Mouse (Mus musculus) NIH3T3 (cell line): ENCODE results near the gene Eif6.

ENCODE experiments used
- DNase-seq: peaks from one replicate; pipeline ENCODE4 v3.0.0-alpha.2; 2012; ENCODE audit warnings: low read depth

Eif6 gene

DNA sequence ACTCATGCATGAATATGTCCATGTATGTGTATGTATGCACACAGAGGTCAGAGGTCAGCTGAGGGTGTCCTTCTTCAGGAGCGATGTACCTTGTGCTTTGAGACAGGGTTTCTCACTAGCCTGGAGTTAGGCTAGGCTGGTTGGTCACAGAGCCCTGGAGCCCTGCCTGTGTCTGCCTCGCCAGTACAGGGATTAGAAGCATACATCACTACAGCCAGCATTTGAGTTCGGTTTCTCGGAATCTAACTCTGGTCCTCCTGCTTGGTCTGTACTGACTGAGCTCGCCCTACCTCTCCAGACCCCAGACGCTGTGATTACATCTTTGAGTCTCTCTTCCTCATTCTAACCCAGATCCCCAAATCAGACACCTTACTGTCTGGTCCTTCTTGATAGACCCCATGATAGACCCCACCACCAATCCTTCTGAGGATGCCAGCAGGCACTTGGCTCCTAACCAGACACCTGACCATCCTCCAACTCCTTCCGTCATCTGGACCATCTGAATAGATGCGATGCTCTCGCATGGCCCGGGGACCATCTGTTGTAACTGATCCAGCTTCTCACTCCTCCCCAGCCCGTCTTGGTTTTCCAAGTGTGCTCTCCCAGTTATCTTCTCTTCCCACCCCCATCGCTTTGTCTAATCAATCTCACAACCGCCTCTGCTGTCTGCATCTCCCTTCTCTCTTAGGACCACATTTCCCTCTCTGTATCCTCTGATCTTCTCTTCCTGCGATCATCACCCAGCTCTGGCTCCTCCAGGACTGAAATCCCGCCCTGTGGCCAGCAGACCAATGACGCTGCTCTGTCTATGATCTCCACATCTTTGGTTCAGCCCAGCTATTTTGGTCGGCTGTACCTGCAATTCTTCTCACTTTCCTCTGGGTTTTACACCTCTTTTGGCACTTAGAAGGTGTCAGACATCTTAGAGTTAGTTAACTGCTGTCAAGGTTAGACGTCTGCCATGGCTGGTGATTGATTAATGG is 38.5 kb downstream of the Eif6 start:
- no peak for DNase-seq

DNA sequence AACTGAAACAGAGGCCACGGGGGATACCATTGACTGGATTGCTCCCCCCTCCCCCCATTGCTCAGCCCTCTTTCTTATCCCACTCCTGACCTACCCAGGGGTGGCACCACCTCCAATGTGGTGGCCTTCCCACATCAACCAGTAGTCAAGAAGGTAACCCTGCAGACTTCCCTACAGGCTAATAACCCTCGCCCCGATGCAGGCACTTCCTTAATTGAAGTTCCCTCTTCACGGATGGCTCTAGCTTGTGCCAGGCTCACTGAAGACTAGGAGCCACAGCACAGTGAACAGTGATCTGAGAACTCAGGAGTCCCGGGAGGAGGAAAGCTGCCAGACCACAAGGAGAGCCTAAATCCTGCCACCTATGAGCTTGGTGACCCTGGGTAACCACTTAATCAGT is 39.8 kb downstream of the Eif6 start:
- no peak for DNase-seq

DNA sequence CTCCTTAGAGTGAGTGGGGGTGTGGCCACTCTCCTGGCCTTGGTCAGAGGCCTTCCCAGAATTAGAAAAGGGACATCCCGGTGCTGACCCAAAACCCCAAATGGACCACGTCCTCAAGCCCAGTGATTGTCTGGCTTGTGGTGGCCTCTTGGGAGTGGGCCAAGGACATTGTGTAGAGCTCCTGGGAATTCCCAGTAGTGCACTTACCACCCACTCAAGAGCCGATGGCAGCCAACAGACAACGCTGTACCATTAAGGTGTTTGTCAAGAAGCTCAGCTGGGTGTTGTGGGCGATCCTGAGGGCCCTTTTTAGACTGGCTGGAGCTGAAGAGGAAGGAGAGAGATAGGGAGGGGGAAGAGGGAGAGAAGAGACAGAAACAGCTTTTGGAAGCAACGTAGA is 42.2 kb downstream of the Eif6 start:
- no peak for DNase-seq

DNA sequence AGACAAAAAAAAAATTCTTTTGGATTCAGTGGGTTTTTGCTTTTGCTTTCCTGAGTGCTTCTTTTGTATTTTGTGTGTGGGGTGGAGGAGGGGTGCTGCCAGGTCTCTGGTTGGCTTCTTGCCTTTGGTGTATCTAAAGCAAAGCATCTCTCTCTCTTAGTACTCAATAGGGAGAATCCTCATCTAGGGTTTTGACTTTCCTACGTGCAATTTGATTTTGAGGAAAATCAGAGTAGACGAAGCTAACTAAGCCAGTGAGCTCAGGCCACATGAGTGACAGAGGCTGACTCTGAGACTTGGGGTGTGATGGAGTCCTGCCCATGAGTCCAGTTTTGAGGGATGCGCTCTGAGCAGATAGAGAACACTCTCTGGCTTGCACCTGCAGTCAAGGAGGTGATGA is 47.2 kb downstream of the Eif6 start:
- no peak for DNase-seq

DNA sequence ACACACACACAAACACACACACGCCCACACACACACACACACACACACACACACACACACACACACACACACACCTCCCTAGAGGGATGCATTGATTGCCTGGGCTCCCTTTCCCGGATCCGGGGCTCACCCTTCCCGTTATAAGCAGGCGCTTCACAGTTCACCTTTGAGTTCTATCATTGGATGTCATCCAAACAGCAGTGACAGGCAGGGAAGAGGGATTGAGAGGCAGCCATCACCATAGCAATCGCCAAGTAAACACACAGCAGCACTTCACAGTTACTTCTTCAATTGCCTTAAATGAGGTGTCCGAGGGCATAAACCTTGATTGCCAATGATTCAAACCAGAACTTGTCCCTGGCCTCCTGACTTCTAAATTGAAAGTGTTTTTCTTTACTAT is 47.7 kb downstream of the Eif6 start:
- no peak for DNase-seq

DNA sequence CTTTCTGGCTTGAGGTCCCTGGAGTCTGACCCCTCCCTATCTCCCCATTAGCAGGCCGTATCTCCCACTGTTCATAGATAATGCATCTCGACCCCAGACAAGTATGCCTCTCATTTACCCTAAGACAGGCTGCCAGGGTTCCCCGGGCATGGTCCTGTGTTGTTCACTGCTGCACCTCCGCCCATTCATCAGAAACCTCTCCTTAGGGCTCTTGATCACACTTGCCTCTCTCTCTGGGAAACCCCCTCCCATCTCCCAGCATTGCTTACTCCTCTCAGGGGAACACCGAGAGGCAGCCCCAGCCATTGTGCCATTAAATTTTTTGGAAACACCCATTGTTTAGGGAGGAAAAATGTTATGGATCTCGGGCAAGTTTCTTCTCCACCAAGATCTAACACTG is 48.7 kb downstream of the Eif6 start:
- no peak for DNase-seq

DNA sequence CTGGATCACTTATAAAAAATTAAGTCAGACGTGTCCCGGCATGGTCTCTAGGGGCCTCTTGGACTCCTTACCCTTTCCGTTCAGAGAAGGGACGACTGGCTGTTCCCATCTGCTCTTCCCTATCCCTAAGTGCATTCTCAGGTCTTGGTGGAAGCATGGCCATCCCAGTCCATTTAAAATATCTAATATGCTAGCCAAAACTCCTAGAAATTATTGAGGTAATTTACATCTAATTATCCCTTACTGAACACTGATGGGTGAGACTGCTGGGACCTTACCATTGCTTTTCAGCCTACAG is 49.1 kb downstream of the Eif6 start:
- no peak for DNase-seq

DNA sequence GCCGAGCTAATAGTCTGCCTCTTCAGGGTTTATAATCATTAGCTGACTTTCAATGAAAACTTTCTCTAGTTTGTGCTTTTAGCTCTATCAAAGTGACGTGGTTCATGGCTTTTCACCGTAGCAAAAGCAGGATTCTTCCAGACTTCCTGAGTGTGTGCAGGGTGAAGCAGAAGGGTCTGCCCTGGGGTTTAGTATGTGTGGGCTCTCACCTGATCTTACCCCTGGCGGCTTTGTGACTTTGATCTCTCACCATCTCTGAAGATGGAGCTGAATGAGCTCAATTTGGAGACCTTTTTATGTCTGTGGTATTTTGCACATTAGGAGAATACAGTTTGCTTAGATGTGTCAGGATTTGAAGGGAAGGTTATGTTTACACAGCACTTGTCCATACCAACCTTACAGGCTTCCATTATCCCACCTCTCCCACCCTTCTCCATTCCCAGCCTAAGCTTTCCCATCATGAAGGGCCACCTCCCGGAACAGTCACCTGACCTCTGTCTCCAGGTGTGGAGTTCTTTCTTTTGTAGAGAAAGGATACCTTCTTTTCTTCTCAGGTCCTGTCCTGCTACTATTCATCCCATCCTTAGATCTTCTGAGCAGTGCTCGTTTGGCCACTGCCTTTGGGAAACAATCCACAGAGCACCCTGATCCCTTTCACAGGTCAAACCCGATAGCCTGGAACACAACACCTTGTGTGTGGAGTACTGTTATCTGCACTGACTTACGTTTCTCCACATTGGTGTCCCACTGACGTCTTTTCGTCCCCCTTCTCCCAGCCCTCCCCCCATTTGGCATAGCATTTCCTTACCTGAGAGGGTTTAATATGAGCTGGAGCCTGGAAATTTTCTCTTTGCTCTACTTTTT is 49.7 kb downstream of the Eif6 start:
- no peak for DNase-seq

DNA sequence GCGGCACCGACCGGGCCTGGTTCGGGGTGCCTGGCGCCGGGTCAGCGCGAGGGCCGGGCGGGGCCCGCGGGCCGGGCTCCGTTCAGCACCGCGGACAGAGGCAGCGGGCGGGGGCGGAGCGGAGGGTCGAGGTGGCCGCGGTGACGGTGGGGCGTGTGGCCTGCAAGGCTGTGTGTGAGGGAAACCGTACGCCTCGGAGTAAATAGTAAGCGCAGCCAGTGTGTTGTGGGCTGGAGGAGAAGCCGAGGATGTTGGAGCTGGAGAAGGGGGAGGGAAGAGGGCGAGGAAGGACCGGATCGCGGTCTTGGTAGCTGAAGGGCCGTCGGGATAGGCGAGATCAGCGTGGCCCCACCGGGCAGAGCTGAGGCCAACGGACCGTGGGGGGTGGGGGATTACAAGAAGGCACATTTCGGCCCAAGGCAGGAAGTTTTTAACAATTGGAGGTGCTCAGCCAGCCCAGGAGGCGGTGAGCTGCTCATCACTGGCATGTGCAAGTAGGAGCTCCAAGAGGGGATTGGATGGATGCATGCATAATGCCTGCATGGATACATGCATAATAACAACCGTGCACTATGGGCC is 51.0 kb downstream of the Eif6 start:
- DNase-seq = peak; percentile 13

DNA sequence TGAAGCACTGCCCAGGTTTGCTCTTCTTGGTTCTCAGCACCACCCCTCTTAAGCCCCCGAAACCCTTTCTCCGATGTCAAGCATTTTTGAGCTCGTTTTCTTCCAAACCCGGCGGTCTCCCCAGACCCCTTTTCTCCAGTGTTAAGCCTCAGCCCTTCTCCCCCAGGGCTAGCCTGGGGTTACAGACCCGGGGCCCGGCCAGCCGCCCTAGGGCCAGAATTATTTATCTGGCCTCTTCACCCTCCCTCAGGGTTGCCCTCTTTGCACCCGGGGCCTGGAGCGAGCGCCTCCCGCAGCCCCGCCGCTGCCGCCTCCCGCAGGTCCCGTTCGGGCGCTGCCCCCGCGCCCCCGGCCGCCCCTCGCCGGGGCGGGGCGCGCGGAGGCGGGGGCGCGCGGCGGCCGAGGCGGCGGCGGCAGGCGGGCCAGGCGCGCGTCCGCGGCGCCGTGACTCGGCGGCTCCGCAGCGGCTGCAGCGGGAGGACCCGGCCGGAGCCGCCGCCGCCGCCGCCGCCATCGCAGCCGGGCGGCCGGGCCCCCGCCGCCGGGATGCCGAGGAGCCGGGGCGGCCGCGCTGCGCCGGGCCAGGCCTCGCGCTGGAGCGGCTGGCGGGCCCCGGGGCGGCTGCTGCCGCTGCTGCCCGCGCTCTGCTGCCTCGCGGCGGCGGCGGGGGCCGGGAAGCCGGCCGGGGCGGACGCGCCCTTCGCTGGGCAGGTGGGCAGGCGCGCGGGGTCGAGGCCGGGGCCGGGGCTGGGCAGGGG is 51.6 kb downstream of the Eif6 start, which contains the start of gene Mmp24:
Gene Mmp24, plus strand, starts transcription at position 416 of the 758 bp plus-strand sequence.
- DNase-seq = no peak

DNA sequence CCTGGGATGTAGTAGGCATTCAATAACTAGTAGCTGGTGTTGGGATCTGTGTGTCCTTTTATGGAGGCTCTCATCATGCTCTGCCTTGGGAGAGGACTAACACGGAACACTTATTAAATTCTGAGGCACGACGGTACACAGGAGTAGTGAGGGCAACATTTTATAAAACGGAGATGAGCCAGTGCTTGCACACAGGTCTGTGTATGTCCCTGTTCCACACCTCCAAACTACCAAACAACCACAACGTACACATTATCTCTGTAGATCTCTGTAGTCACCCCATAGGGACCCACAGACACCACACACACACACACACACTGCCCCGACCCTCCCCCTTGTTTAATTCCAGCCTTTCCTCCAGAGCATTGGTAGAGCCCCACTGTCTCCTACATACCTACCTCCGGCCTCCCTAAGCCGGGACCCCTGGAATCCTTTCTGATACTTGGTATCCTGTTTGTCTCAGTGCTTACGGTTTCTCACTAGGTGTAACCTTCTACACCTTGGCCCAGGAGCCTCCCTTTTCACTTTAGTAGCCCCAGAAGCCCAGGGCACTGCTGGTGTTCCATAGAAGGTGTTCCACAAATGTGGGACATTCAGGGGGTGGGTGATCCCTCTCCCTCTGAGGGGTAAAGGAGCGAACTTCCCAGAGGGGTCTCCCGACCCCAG is 52.3 kb downstream of the Eif6 start:
- DNase-seq = no peak

DNA sequence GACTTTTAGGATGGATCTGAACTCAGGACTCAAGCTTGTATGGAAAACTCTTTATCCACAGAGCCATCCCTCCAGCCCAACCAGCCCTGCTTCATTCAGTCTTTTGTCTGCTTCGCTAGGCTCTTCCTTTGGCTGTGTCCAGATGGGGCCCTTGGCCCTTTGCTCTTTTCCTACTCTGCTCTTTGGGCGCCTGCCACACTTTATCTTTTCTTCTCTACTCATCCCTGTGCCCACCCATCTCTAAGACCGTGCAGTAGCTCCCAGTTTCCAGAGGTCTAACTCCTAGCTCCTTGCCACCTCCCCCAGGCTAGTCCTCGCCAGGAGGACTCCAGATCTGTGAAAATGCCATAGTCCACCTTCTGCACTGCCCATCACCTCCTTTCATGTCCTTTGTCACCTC is 53.1 kb downstream of the Eif6 start:
- DNase-seq = no peak
